Mouse (Mus musculus) embryonic facial prominence, embryonic 11.5 days (tissue): ENCODE results near the gene Kcnk15. TPM values are rescaled to one million over a fixed set of nuclear protein-coding genes. Genes with fewer than 3 reads are reported as not detected.

Experiments
- ATAC-seq: fragments of 200-750 bp; cut with Nextera tagmentation; replicated peaks from 2 replicates; pipeline ENCODE4 v1.8.0; 2017; ENCODE audit warnings: low read depth; ENCODE audit not compliant: insufficient number of reproducible peaks, low FRiP score, low TSS enrichment
- DNase-seq: peaks from one replicate; pipeline ENCODE4 v3.0.0-alpha.2; 2015; ENCODE audit warnings: low spot score
- H3K27ac ChIP-seq: fragments of 300-500 bp; sonication (generic); replicated peaks from 2 replicates; pipeline ENCODE4 v1.5.1; 2014; ENCODE audit warnings: mild to moderate bottlenecking, low read depth, low read length, control low read depth
- H3K27me3 ChIP-seq: fragments of 300-500 bp; sonication (generic); 2 replicates; pipeline ENCODE4 v1.6.1; 2014; ENCODE audit warnings: mild to moderate bottlenecking, low read length, moderate library complexity, mixed read lengths; ENCODE audit not compliant: control insufficient read depth, insufficient read depth
- H3K36me3 ChIP-seq: fragments of 300-500 bp; sonication (generic); replicated peaks from 2 replicates; pipeline ENCODE4 v1.6.1; 2014; ENCODE audit warnings: low read depth, mild to moderate bottlenecking, low read length, moderate library complexity, mixed read lengths; ENCODE audit not compliant: control insufficient read depth, insufficient read depth
- H3K4me1 ChIP-seq: fragments of 300-500 bp; sonication (generic); 2 replicates; pipeline ENCODE4 v1.6.1; 2014; ENCODE audit warnings: low read length, mixed read lengths; ENCODE audit not compliant: control insufficient read depth, insufficient read depth
- H3K4me2 ChIP-seq: fragments of 300-500 bp; sonication (generic); 2 replicates; pipeline ENCODE4 v1.6.1; 2014; ENCODE audit warnings: low read depth, mild to moderate bottlenecking, control low read depth, low read length, moderate library complexity
- H3K4me3 ChIP-seq: fragments of 300-500 bp; sonication (generic); 2 replicates; pipeline ENCODE4 v1.5.1; 2014; ENCODE audit warnings: low read depth, low read length, control low read depth
- H3K9ac ChIP-seq: fragments of 300-500 bp; sonication (generic); replicated peaks from 2 replicates; pipeline ENCODE4 v1.6.1; 2014; ENCODE audit warnings: mild to moderate bottlenecking, control low read depth, low read length
- H3K9me3 ChIP-seq: fragments of 300-500 bp; sonication (generic); replicated peaks from 2 replicates; pipeline ENCODE4 v1.6.1; 2016; ENCODE audit warnings: mild to moderate bottlenecking, low read length, inconsistent platforms, mixed read lengths; ENCODE audit not compliant: control insufficient read depth
- WGBS: fragments of 180-500 bp; shearing (Covaris S2); extraction: QIAGEN DNeasy Blood & Tissue Kit; methylation state at CpG from one replicate; pipeline ENCODE4 v1.1.7; 2014; 5-methylcytosine and 5-hydroxymethylcytosine counted together
- polyA plus RNA-seq: library from polyadenylated mRNA; unstranded; fragments of >200 nt; fragmentation: Nextera tagmentation; extraction: Ambion mirVana; gene quantifications from 2 replicates; pipeline ENCODE4 v1.2.1, GENCODE M21; 2014

Kcnk15 gene
- polyA plus RNA-seq, 1 experiment from 2014 or later, result not detected

DNA sequence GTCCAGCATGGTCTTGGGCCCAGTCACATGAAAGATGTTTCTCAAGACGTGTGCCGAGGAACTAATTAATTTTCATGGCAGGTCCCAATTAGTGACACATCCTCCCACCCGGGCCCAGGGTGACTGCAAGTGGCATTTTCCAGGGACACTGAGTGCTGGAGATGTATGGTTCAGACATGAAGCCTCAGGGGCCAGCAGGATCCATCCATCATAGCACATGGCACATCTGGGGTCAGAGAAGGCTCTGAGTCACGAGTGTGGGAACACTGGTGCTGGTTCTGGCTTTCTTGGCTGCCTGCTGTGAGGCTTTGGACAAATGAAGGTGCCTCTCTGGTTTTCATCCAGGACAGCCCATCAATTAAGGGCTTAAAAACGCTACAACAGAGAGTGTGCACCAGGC, 53.7 kb downstream of the Kcnk15 start:
- no peak for DNase-seq
- Histone ChIP-seq H3K4me3 (no peak overlapping the region), H3K4me2 (no peak overlapping the region), H3K27ac (no peak overlapping the region), H3K4me1 (no peaks in the 10 kb centered on the region), H3K9me3 (no peaks in the 10 kb centered on the region), H3K27me3 (no peaks in the 10 kb centered on the region), H3K9ac (no peak overlapping the region), H3K36me3 (no peaks in the 10 kb centered on the region)
- no peak for ATAC-seq
- WGBS, result 70% methylated on average over 5 of the region's 5 CpGs

Other genes starting within 250 kb of the Kcnk15 start
- 26.0 and 27.9 TPM in 2 replicates for gene Serinc3, start 208.5 kb upstream of the Kcnk15 start, polyA plus RNA-seq
- 166 and 173 TPM in 2 replicates for gene Pkig, start 195.3 kb upstream of the Kcnk15 start, polyA plus RNA-seq
- gene Ada, start 103.4 kb upstream of the Kcnk15 start, polyA plus RNA-seq, result 10.3 and 11.0 TPM in 2 replicates
- gene Ccn5, start 32.8 kb upstream of the Kcnk15 start, polyA plus RNA-seq, result 0.71 TPM in 1 of 2 replicates, not detected in the other
- gene Rims4, start 65.0 kb downstream of the Kcnk15 start, polyA plus RNA-seq, result 0.15 and 0.25 TPM in 2 replicates
- 332 and 344 TPM in 2 replicates for gene Ywhab, start 141.3 kb downstream of the Kcnk15 start, polyA plus RNA-seq
- 1.4 and 2.2 TPM in 2 replicates for gene Pabpc1l, start 171.8 kb downstream of the Kcnk15 start, polyA plus RNA-seq
- gene Stk4, start 216.7 kb downstream of the Kcnk15 start, polyA plus RNA-seq, result 26.5 and 31.4 TPM in 2 replicates
- gene Tomm34, start 217.5 kb downstream of the Kcnk15 start, polyA plus RNA-seq, result 60.5 and 61.0 TPM in 2 replicates